Mouse (Mus musculus) C2C12 (cell line): ENCODE measurements around the gene Grm4.

Source experiments
- CEBPB ChIP-seq: IDR thresholded peaks from one replicate; pipeline ENCODE4 v1.6.1; 2011; ENCODE audit warnings: low read depth, mild to moderate bottlenecking, control low read depth, moderate library complexity
- CTCF ChIP-seq: IDR thresholded peaks from one replicate; pipeline ENCODE4 v1.5.1; 2011; ENCODE audit not compliant: control insufficient read depth, insufficient read depth, insufficient read length
- MYOD1 ChIP-seq: IDR thresholded peaks from one replicate; pipeline ENCODE4 v1.6.1; 2011; ENCODE audit warnings: low read depth; ENCODE audit not compliant: control insufficient read depth, insufficient read length
- USF1 ChIP-seq: IDR thresholded peaks from one replicate; pipeline ENCODE4 v1.6.1; 2011; ENCODE audit warnings: low read depth, mild to moderate bottlenecking, control low read depth, moderate library complexity

DNA sequence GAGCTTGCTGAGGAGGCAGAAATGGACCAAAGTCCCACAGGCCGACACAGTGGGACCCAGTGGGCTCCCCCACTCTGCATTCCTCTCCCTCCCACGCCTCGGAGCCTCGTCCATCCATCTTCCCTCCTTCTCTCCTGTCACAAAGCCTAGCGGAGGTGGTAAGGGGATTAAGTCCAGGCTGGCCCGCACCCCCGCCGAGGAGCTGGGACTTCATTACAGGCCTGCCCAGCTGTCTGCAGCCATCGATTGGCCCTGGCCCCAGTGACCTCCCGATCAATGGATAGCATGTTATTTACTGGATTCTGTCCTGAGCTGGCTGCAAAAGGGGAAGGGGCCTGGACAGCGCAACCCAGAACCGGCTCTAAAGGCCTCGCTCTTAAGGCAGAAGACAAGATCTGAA, 120.0 kb downstream of the Grm4 start:
- TF ChIP-seq CTCF (no peak), USF1 (no peak), CEBPB (no peak), MYOD1 (no peak)
